Mouse (Mus musculus) midbrain, embryonic 11.5 days (tissue): ENCODE data around the gene Irx5. TPM values are rescaled to one million over a fixed set of nuclear protein-coding genes. Genes with fewer than 3 reads are reported as not detected.

Experiments
- ATAC-seq: fragments of 200-750 bp; cut with Nextera tagmentation; 2 replicates; pipeline ENCODE4 v1.8.0; 2017; ENCODE audit warnings: moderate TSS enrichment, moderate library complexity; ENCODE audit not compliant: low FRiP score
- DNase-seq: peaks from one replicate; pipeline ENCODE4 v3.0.0; 2015; ENCODE audit warnings: low spot score; ENCODE audit errors: missing footprints
- H3K27ac ChIP-seq: fragments of 300-500 bp; sonication (generic); 2 replicates; pipeline ENCODE4 v1.5.1; 2014; ENCODE audit warnings: low read depth, low read length
- H3K27me3 ChIP-seq: fragments of 300-500 bp; sonication (generic); 2 replicates; pipeline ENCODE4 v1.6.1; 2014; ENCODE audit warnings: mild to moderate bottlenecking, low read length, moderate library complexity, mixed read lengths; ENCODE audit not compliant: control insufficient read depth, insufficient read depth
- H3K36me3 ChIP-seq: fragments of 300-500 bp; sonication (generic); 2 replicates; pipeline ENCODE4 v1.6.1; 2014; ENCODE audit warnings: mild to moderate bottlenecking, low read length, moderate library complexity, mixed read lengths; ENCODE audit not compliant: control insufficient read depth, insufficient read depth
- H3K4me1 ChIP-seq: fragments of 300-500 bp; sonication (generic); 2 replicates; pipeline ENCODE4 v1.6.1; 2014; ENCODE audit warnings: low read length; ENCODE audit not compliant: control insufficient read depth, insufficient read depth
- H3K4me2 ChIP-seq: fragments of 300-500 bp; sonication (generic); 2 replicates; pipeline ENCODE4 v1.6.1; 2014; ENCODE audit warnings: mild to moderate bottlenecking, moderate library complexity
- H3K4me3 ChIP-seq: fragments of 300-500 bp; sonication (generic); 2 replicates; pipeline ENCODE4 v1.5.1; 2014; ENCODE audit warnings: low read depth, low read length
- H3K9ac ChIP-seq: fragments of 300-500 bp; sonication (generic); 2 replicates; pipeline ENCODE4 v1.6.1; 2014; ENCODE audit warnings: low read length
- H3K9me3 ChIP-seq: fragments of 300-500 bp; sonication (generic); 2 replicates; pipeline ENCODE4 v1.6.1; 2016; ENCODE audit warnings: low read length; ENCODE audit not compliant: control insufficient read depth
- WGBS: fragments of 180-500 bp; shearing (Covaris S2); extraction: QIAGEN DNeasy Blood & Tissue Kit; methylation state at CpG from one replicate; pipeline ENCODE4 v1.1.7; 2014; 5-methylcytosine and 5-hydroxymethylcytosine counted together
- polyA plus RNA-seq: library from polyadenylated mRNA; unstranded; fragments of >200 nt; fragmentation: Nextera tagmentation; extraction: Ambion mirVana; gene quantifications from 2 replicates; pipeline ENCODE4 v1.2.1, GENCODE M21; 2014

Gene Irx5
- polyA plus RNA-seq, result 40.5 and 43.2 TPM in 2 replicates

DNA sequence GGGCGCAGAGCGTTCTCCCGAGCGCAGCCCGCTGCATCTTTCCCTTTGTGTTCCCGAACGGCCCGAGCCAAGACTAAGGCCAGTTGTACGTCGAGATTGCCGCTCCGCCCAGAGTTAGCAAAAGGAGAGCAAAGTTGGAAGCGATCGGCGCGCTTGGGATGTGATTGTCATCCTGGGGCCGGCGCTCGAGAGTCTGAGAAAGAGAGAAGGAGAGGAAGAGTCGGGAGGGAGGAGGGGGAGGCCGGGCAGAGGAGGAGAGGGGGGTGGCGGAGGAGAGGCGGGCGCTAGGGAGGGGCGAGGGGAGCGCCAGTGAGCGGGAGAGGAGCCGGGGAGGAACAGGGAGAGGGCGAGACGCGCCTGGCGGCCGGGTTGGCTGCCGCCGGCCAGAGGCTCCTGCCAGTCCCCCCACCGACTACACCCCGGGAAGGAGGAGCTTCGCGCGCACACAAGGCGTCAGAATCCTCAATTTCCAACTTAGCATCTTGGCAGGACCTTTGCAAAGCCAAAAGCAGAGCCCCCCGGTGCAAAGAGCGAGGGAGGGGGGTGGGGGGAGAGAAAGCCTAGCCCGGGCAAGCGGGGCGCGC is at the start of gene Irx5:
Gene Irx5, plus strand, starts transcription at position 228 of the 584 bp plus-strand sequence.
- no peaks in the 10 kb centered on the region for H3K27me3 ChIP-seq
- H3K4me2 ChIP-seq, result peak within 1 kb of the TSS; percentile 90
- H3K9ac ChIP-seq, result peak within 1 kb of the TSS; percentile 99
- H3K36me3 ChIP-seq, result peaks cover 4% of the 10 kb centered on the region; the same call in 1 of the 2 replicates
- H3K4me1 ChIP-seq, result peaks cover 18% of the 10 kb centered on the region
- WGBS, result under 1% methylated on average over 41 of the region's 47 CpGs
- peak within 1 kb of the TSS; percentile 100 for H3K27ac ChIP-seq
- peak within 1 kb of the TSS; percentile 97 for H3K4me3 ChIP-seq
- ATAC-seq, result peak; percentile 78
- DNase-seq, result peak; percentile 98
- H3K9me3 ChIP-seq, result no peaks in the 10 kb centered on the region

DNA sequence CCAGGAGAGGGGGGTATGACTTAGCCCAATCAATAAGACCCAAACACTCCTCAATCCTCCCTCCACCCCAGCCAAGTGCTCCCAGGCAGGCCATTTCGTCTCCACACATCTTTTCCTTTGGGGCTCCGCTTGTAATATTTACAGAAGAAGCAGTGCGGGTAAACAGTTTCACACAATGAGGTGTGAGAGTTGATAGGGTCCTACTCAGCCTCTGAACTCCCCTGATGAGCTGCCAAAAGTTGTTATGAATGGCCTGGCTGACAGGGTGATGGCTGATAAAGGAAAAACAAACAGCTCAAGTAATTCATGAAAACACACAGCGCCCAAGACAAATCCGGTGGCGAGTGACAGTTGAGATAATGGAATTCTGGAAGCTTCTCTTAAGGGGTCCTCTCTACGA is 45.2 kb upstream of the Irx5 start:
- ATAC-seq, result no peak
- no peak overlapping the region for H3K9ac ChIP-seq
- peak; percentile 85 for DNase-seq
- H3K36me3 ChIP-seq, result no peaks in the 10 kb centered on the region
- H3K4me1 ChIP-seq, result no peaks in the 10 kb centered on the region
- no peak overlapping the region for H3K27ac ChIP-seq
- WGBS, result 60% methylated on average over 7 of the region's 7 CpGs
- H3K4me3 ChIP-seq, result no peak overlapping the region
- H3K27me3 ChIP-seq, result no peaks in the 10 kb centered on the region
- no peak overlapping the region for H3K4me2 ChIP-seq
- no peaks in the 10 kb centered on the region for H3K9me3 ChIP-seq

DNA sequence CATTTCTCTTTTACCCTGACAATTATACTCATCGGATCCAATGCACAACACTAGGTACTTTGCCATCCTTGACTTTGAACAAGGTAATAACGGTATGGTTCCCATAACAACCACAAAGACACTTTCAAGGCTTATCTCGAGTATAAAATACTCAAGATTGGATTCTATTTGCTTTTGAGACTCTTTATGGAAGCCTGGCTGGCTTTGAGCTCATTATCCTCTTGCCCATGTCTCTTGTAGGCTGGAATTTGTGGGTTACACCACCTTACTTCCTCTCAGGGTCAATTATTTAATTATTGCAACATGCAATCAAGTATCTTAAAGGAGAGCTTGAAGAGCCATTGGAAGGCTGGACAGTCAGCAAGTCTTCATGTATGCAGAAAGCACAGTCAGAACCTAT is 43.7 kb upstream of the Irx5 start:
- Histone ChIP-seq H3K4me3 (no peak overlapping the region), H3K4me2 (no peak overlapping the region), H3K27ac (no peak overlapping the region), H3K9me3 (no peaks in the 10 kb centered on the region), H3K9ac (no peak overlapping the region), H3K27me3 (no peaks in the 10 kb centered on the region), H3K4me1 (no peaks in the 10 kb centered on the region), H3K36me3 (no peaks in the 10 kb centered on the region)
- ATAC-seq (no peak), DNase-seq (no peak)
- 79% methylated on average over 3 of the region's 3 CpGs for WGBS

- ATAC-seq, result no peak
Observed at GRCm38 (mm10) chr8:92323751-92324150, 33.7 kb upstream of the Irx5 start.

GRCm38 (mm10) chr8:92327176-92327575 is 30.2 kb upstream of the Irx5 start:
- Histone ChIP-seq H3K9me3 (no peaks in the 10 kb centered on the region), H3K4me2 (no peak overlapping the region), H3K36me3 (peaks cover 10% of the 10 kb centered on the region; the same call in 1 of the 2 replicates), H3K4me1 (no peaks in the 10 kb centered on the region), H3K27ac (no peak overlapping the region), H3K27me3 (no peaks in the 10 kb centered on the region), H3K9ac (no peak overlapping the region), H3K4me3 (no peak overlapping the region)
- no peak for DNase-seq
- ATAC-seq, result no peak
- WGBS, result 94% methylated on average over 2 of the region's 2 CpGs

More at GRCm38 (mm10) chr8:92323751-92324150, 33.7 kb upstream of the Irx5 start:
- H3K9me3 ChIP-seq, result no peaks in the 10 kb centered on the region
- H3K36me3 ChIP-seq, result peaks cover 10% of the 10 kb centered on the region; the same call in 1 of the 2 replicates
- H3K27ac ChIP-seq, result no peak overlapping the region
- DNase-seq, result no peak
- H3K9ac ChIP-seq, result no peak overlapping the region
- H3K4me1 ChIP-seq, result no peaks in the 10 kb centered on the region
- 91% methylated on average over 7 of the region's 7 CpGs for WGBS
- H3K4me2 ChIP-seq, result no peak overlapping the region
- H3K27me3 ChIP-seq, result no peaks in the 10 kb centered on the region
- no peak overlapping the region for H3K4me3 ChIP-seq

- Histone ChIP-seq H3K9me3 (no peaks in the 10 kb centered on the region), H3K4me3 (no peak overlapping the region), H3K4me1 (no peaks in the 10 kb centered on the region), H3K9ac (no peak overlapping the region), H3K27me3 (no peaks in the 10 kb centered on the region), H3K27ac (no peak overlapping the region), H3K36me3 (peaks cover 10% of the 10 kb centered on the region; the same call in 1 of the 2 replicates), H3K4me2 (no peak overlapping the region)
- 85% methylated on average over 3 of the region's 4 CpGs for WGBS
- DNase-seq (no peak), ATAC-seq (no peak)
Observed at GRCm38 (mm10) chr8:92329273-92329672, 28.2 kb upstream of the Irx5 start.

DNA sequence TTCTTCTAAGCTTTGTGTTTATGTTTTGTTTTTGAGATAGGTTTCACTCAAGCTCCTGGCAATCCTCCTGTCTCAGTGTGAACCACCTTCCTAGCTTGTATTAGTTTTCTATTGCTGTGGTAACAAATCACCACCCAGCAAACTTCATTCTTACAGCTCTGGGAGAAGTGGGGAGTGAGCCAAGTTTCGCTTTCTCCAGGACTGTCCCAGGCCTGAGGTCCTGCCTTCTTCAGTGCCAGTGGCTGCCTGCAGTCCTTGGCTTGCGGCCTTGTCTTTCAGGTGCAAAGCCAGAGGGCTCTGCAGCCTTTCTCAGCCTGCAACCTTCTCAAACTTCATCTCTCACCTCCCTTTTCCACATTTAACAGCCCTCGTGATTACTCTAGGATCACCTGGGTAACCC is 25.6 kb upstream of the Irx5 start:
- Histone ChIP-seq H3K4me3 (no peak overlapping the region), H3K36me3 (peaks cover 3% of the 10 kb centered on the region; the same call in 1 of the 2 replicates), H3K27me3 (no peaks in the 10 kb centered on the region), H3K9ac (no peak overlapping the region), H3K9me3 (no peaks in the 10 kb centered on the region), H3K4me2 (no peak overlapping the region), H3K27ac (no peak overlapping the region), H3K4me1 (no peaks in the 10 kb centered on the region)
- 92% methylated on average over 3 of the region's 3 CpGs for WGBS
- DNase-seq (no peak), ATAC-seq (no peak)

DNA sequence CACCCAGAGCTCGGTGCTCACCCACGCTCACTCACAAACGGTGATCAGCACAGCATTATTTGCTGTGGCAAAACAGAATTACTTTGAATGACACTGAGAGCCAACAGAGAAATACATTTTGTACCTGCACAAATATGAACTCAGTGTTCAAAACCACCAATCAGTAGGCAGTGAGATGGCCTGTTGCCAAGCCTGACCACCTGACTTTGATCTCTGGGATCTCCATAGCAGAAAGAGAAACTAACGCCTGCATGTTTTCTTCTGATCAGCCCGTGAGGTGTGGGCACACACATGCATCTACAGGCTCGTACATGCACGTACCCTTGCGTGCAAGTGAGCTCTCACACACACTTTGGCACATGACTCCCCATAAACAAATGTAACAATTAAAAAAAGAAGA is 24.0 kb upstream of the Irx5 start:
- Histone ChIP-seq H3K36me3 (no peaks in the 10 kb centered on the region), H3K4me2 (no peak overlapping the region), H3K27ac (no peak overlapping the region), H3K4me1 (no peaks in the 10 kb centered on the region), H3K4me3 (no peak overlapping the region), H3K27me3 (no peaks in the 10 kb centered on the region), H3K9ac (no peak overlapping the region), H3K9me3 (no peaks in the 10 kb centered on the region)
- no peak for ATAC-seq
- WGBS, result 94% methylated on average over 8 of the region's 8 CpGs
- no peak for DNase-seq

- no peaks in the 10 kb centered on the region for H3K36me3 ChIP-seq
- H3K4me2 ChIP-seq, result no peak overlapping the region
- no peaks in the 10 kb centered on the region for H3K9me3 ChIP-seq
- WGBS, result 83% methylated on average over 7 of the region's 7 CpGs
- no peak for DNase-seq
- H3K9ac ChIP-seq, result no peak overlapping the region
- no peaks in the 10 kb centered on the region for H3K27me3 ChIP-seq
- no peak for ATAC-seq
- no peaks in the 10 kb centered on the region for H3K4me1 ChIP-seq
- no peak overlapping the region for H3K27ac ChIP-seq
- H3K4me3 ChIP-seq, result no peak overlapping the region
Observed at GRCm38 (mm10) chr8:92335079-92335478, 22.3 kb upstream of the Irx5 start.
